Mouse (Mus musculus) left cerebral cortex, postnatal 10 days (tissue): ENCODE results near the gene Rora. TPM values are rescaled to one million over a fixed set of nuclear protein-coding genes. Genes with fewer than 3 reads are reported as not detected.

ENCODE experiments used
- DNase-seq, 2 experiments: peaks; one replicate each; pipeline ENCODE4 v3.0.0; 2021 to 2022; ENCODE audit warnings: low spot score in 2 of 2, mixed read lengths in 1 of 2; ENCODE audit errors: extremely low spot score in 1 of 2
- intact Hi-C: fragments of 180-260 bp; cut with DNase I; formaldehyde crosslinking; loops from one replicate; pipeline ENCODE4 v1.15.1; 2025
- total RNA-seq, 2 experiments: library from RNA; stranded (reverse); gene quantifications; 2 replicates each; pipeline ENCODE4 v1.2.3; 2021

Rora gene
- total RNA-seq, 2 experiments from 2014 or later, result 41.2 to 44.1 TPM

- no peak for DNase-seq
- intact Hi-C loops, result no loop called here
Observed at GRCm38 (mm10) chr9:68966540-68966939, 313.0 kb downstream of the Rora start.

DNA sequence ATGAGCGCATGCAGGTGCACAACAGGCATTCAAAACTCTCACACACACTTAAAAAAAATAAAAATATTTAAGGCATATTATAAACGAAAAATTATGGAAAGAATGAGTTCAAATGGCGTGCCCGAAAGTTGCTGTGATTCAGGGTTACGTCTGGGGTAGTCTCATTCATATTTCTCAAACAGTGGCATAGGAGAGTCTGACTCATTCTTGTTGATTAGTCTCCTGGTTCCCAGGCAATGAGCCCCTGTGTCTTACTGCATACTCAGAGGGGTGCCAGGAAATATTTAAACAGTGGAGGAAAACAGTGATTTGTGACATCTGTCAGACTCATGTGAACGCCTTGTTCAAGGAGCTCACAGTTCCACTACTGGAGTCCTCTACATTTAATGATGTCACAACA is 316.5 kb downstream of the Rora start:
- intact Hi-C loops, result no loop called here
- no peak for DNase-seq

- intact Hi-C loops, result no loop called here
- no peak for DNase-seq
Observed at GRCm38 (mm10) chr9:68972277-68972676, 318.7 kb downstream of the Rora start.

DNA sequence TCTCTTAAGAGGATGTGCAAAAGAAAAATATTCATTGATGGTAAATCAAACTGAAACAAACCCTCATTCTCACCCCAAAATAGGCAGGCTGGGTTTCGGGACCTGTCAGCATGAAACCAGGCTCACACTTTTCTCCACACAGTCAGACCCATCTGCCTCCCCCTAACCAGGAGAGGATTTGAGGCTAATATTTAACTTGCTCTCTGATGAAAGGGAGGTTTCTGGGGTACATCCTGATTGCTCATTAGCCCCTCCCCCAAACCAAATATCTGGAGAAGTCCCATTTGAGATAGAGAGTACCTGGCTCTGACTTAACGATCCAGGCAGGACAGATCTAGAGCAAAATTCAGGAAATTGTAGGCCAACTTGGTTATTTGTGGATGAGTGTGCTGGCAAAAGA is 320.9 kb downstream of the Rora start:
- intact Hi-C loops, result no loop called here

GRCm38 (mm10) chr9:68976136-68976535 is 322.6 kb downstream of the Rora start:
- intact Hi-C loops, result no loop called here

More for the DNA sequence above, 320.9 kb downstream of the Rora start:
- no peak for DNase-seq

DNA sequence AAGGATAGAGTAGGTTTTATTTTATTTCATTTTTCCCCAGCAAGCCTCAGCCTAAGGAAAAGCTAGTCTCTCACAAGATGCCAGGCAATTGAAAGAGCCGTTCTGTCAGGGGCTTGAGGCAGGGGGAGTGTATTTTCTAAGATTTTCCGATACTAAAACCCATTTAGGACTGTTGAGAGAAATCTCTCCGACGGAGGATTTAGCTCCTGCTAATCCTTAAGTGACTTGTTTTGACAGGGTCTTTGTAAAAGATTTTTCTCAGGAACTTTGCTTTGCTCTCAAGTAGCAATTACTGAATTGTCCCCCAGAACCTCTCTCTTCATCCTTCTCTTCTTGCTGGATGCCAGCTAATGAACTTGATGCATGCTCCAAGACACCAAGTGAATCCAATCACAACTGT is 323.3 kb downstream of the Rora start:
- no peak for DNase-seq
- intact Hi-C loops, result no loop called here

More at GRCm38 (mm10) chr9:68976136-68976535, 322.6 kb downstream of the Rora start:
- no peak for DNase-seq

- no peak for DNase-seq
- intact Hi-C loops, result no loop called here
Observed at GRCm38 (mm10) chr9:68978656-68979055, 325.1 kb downstream of the Rora start.

DNA sequence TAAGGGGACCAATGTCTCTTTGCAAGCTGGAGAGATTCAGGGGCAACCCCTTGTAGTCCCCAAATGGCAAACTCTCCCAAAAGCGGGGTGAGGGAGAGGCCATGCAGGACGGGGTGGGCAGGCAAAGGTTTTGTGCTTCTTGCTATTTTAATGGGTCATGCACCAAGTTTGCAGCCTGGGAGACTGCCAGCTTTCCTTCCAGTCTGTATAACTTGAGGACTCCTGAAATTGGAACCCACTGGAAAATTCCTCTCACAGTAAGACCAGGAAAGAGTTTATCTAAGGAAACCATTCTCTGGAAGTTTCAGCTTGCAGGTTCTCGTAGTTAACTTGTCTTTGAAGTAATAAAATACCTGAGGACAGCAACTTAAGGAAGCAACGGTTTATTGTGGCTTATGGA is 326.5 kb downstream of the Rora start:
- no peak for DNase-seq
- intact Hi-C loops, result no loop called here

GRCm38 (mm10) chr9:68985046-68985445 is 331.5 kb downstream of the Rora start:
- intact Hi-C loops, result no loop called here
- DNase-seq, result no peak

DNA sequence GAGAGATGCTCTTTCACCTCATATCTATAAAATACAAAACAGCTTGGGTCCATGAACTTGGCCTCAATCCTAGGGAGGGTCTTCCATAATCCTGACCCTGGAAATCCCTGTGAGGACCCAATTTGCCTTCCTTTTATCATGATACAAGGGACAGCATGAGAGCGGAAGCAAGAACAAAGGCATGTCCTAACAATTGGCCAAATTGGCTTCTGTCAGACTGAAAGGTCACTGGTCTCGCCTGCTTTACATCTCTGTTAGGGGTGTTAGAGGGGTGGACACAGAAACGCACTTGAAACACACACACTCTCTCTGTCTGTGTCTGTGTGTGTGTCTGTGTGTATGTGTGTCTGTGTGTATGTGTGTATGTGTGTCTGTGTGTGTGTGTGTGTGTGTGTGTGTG is 332.2 kb downstream of the Rora start:
- intact Hi-C loops, result no loop called here
- no peak for DNase-seq

GRCm38 (mm10) chr9:68987290-68988042 is 333.9 kb downstream of the Rora start:
- intact Hi-C loops, result no loop called here
- no peak for DNase-seq

DNA sequence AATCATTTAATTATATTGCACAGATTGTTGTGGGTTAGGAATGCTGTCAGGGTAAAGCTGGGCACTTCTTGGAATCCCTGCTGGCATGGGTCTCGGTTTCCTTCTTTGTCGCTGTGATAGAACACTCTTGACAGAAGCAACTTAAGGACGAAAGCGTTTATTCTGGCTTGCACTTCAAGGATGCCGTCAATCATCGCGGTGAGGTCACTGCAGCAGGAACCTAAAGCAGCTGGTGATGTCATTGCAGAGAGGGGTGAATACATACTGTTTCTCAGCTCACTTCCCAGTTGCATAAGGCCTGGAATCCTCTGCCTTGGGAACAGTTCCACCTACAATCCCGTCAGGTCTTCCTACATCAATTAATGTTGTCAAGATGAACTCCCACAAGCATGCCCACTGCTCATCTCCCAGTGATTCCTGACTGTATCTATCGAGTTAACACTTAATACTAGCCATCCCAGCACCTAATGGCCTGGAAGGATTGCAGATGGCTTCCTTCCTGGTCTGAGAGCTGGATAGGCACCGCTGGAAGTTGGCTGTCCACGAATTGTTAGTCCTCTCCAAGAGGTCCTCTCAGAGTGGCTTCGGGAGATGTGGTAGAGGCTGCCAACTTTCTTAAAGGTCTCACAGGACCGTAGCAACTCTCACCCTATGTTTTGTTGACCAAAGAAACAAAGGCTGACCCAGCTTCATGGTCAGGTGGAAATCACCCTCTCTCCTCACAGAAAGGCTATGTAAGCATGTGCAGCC is 334.8 kb downstream of the Rora start:
- no peak for DNase-seq
- intact Hi-C loops, result no loop called here

- no peak for DNase-seq
- intact Hi-C loops, result no loop called here
Observed at GRCm38 (mm10) chr9:68989885-68990449, 336.4 kb downstream of the Rora start.

- DNase-seq, result no peak
- intact Hi-C loops, result no loop called here
Observed at GRCm38 (mm10) chr9:68993881-68994280, 340.3 kb downstream of the Rora start.

GRCm38 (mm10) chr9:68998961-68999360 is 345.4 kb downstream of the Rora start:
- DNase-seq, result no peak
- intact Hi-C loops, result no loop called here

GRCm38 (mm10) chr9:69004514-69004913 is 350.9 kb downstream of the Rora start:
- intact Hi-C loops, result no loop called here

GRCm38 (mm10) chr9:69006666-69007065 is 353.1 kb downstream of the Rora start:
- no peak for DNase-seq
- intact Hi-C loops, result no loop called here

More at GRCm38 (mm10) chr9:69004514-69004913, 350.9 kb downstream of the Rora start:
- DNase-seq, result no peak

DNA sequence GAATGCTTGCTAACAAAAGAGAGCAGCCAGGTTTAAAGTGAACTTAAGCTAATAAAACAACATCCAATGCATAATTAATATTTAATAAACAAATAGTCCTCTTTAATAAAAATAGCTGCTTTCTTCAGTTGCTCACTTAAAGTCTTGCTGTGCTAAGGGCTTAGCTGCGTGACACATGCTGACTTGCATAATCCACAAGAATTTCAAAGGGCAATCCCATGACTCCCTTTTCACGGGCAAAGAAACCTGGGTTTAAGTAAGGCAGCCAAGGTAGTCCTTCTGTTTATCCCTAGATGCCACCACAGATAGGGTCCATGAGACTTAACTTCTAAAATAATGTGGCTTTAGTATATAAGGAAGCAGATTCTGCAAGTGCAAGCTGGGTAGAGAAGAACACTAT is 355.1 kb downstream of the Rora start:
- no peak for DNase-seq
- intact Hi-C loops, result no loop called here

- peak in 1 of 2 experiments; percentile 62 for DNase-seq
Observed at GRCm38 (mm10) chr9:69010886-69011285, 357.3 kb downstream of the Rora start.

GRCm38 (mm10) chr9:69013186-69013715 is 359.7 kb downstream of the Rora start:
- DNase-seq, result no peak

More at GRCm38 (mm10) chr9:69010886-69011285, 357.3 kb downstream of the Rora start:
- intact Hi-C loops, result no loop called here

More at GRCm38 (mm10) chr9:69013186-69013715, 359.7 kb downstream of the Rora start:
- intact Hi-C loops, result no loop called here
